Mouse (Mus musculus): ENCODE data around the gene Vwf. TPM values are rescaled to one million over a fixed set of nuclear protein-coding genes. Genes with fewer than 3 reads are reported as not detected.

The Vwf gene
- polyA plus RNA-seq, 1 experiment, result 64.0 TPM

GRCm38 (mm10) chr6:125726408-125726807 lies 179.8 kb downstream of the Vwf start:
- 76% methylated on average over 2 of the region's 2 CpGs for WGBS

DNA sequence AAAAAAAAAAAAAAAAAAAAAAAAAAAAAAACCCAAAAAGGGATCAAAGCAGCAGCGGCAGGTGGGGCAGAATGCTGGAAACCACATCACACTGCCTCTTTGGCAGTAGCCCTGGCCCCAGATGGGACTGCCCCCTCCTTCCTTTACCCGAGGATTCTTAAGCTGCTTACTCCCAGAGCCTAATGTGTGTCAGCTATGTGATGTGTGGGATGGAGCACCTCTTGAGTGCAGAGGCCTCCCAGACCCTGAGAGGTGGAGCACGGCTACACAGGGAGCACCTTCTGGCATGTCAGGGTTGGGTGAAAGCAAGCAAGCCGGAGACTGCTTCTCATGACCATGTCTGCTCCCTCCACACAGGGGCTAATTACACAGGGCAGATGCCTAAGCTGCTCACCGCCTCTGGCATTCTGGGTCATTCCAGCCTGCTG lies 180.9 kb downstream of the Vwf start:
- Histone ChIP-seq H3K27ac (ENCODE audit: insufficient read depth, low read depth, low read length) (no peak overlapping the region), H3K27me3 (ENCODE audit: control insufficient read depth, insufficient read depth, low read length) (no peaks in the 10 kb centered on the region), H3K36me3 (ENCODE audit: control insufficient read depth, insufficient read depth, low read length) (no peaks in the 10 kb centered on the region), H3K4me1 (ENCODE audit: control insufficient read depth, insufficient read depth, insufficient read length, low read length) (no peaks in the 10 kb centered on the region), H3K4me3 (ENCODE audit: low read depth, low read length) (no peak overlapping the region)
- TF ChIP-seq CTCF (IDR thresholded peaks at IDR 0.05; ENCODE audit: extremely low read depth, insufficient read length, insufficient replicate concordance, low read depth, low read length) (no peak), POLR2A (IDR thresholded peaks at IDR 0.05; ENCODE audit: low read depth, low read length) (no peak)
- WGBS, result 77% methylated on average over 5 of the region's 5 CpGs

More at GRCm38 (mm10) chr6:125726408-125726807, 179.8 kb downstream of the Vwf start:
- H3K36me3 ChIP-seq (ENCODE audit: control insufficient read depth, insufficient read depth, low read length), result no peaks in the 10 kb centered on the region
- TF ChIP-seq CTCF (IDR thresholded peaks at IDR 0.05; ENCODE audit: extremely low read depth, insufficient read length, insufficient replicate concordance, low read depth, low read length) (no peak), POLR2A (IDR thresholded peaks at IDR 0.05; ENCODE audit: low read depth, low read length) (no peak)
- no peak overlapping the region for H3K4me3 ChIP-seq (ENCODE audit: low read depth, low read length)
- no peak overlapping the region for H3K27ac ChIP-seq (ENCODE audit: insufficient read depth, low read depth, low read length)
- no peaks in the 10 kb centered on the region for H3K27me3 ChIP-seq (ENCODE audit: control insufficient read depth, insufficient read depth, low read length)
- H3K4me1 ChIP-seq (ENCODE audit: control insufficient read depth, insufficient read depth, insufficient read length, low read length), result no peaks in the 10 kb centered on the region

DNA sequence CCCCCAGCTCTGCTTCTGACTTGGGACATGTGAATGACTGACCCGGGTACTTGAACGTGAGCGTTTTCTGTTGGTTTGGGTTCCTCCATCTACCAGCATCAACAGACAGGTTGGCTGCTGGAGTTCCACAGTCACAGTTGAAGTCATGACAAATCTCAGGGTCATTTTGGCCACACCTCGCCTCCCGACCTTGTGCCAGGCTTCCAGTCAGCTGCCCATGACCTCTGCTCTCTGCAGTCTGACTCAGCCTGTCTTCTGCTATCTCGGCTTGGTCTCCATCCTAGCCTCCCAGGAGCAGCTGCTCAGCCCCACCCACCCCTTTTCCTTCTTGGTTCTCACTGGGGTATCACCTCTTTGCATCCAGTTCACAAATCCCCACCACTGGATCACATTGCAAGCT lies 182.9 kb downstream of the Vwf start:
- 71% methylated on average over 6 of the region's 6 CpGs for WGBS
- no peak for TF ChIP-seq CTCF (IDR thresholded peaks at IDR 0.05; ENCODE audit: extremely low read depth, insufficient read length, insufficient replicate concordance, low read depth, low read length)
- TF ChIP-seq POLR2A (IDR thresholded peaks at IDR 0.05; ENCODE audit: low read depth, low read length), result no peak
- Histone ChIP-seq H3K27me3 (ENCODE audit: control insufficient read depth, insufficient read depth, low read length) (no peaks in the 10 kb centered on the region), H3K36me3 (ENCODE audit: control insufficient read depth, insufficient read depth, low read length) (no peaks in the 10 kb centered on the region), H3K27ac (ENCODE audit: insufficient read depth, low read depth, low read length) (no peak overlapping the region), H3K4me3 (ENCODE audit: low read depth, low read length) (no peak overlapping the region), H3K4me1 (ENCODE audit: control insufficient read depth, insufficient read depth, insufficient read length, low read length) (no peaks in the 10 kb centered on the region)

DNA sequence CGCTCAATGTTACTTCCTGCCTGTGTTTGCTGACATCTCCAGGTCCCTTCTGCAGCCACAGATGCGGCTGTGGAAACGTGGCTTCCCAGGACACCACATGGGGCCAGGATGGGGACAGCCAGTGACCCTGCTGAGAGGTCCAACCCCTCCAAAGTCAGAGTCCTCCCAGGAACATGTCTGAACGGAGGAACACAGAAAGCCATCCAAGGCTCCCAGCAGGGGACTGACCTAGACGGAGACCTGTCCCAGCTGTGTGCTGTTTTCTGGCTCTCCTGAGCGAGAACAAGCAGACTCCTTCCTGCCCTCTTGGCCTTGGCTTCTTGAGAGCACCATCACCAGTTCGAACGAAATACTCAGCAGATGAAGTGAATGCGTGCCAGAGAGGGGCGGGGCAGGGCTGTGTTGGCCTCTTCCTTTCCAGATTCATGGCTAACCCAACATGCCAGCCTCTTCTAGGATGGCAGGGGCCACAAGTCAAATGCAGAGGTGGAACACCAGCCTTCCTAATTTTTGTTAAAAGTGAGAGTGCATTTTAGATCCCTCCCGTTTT lies 183.5 kb downstream of the Vwf start:
- Histone ChIP-seq H3K4me1 (ENCODE audit: control insufficient read depth, insufficient read depth, insufficient read length, low read length) (no peaks in the 10 kb centered on the region), H3K27me3 (ENCODE audit: control insufficient read depth, insufficient read depth, low read length) (no peaks in the 10 kb centered on the region), H3K27ac (ENCODE audit: insufficient read depth, low read depth, low read length) (no peak overlapping the region), H3K36me3 (ENCODE audit: control insufficient read depth, insufficient read depth, low read length) (no peaks in the 10 kb centered on the region), H3K4me3 (ENCODE audit: low read depth, low read length) (no peak overlapping the region)
- TF ChIP-seq POLR2A (IDR thresholded peaks at IDR 0.05; ENCODE audit: low read depth, low read length), result no peak
- no peak for TF ChIP-seq CTCF (IDR thresholded peaks at IDR 0.05; ENCODE audit: extremely low read depth, insufficient read length, insufficient replicate concordance, low read depth, low read length)
- 62% methylated on average over 11 of the region's 11 CpGs for WGBS

Other genes with a start within 250 kb of the Vwf start
- gene Ltbr, start 232.9 kb upstream of the Vwf start, polyA plus RNA-seq (2012; rRNA removed), result 122 and 167 TPM in 2 replicates
- gene Scnn1a, start 226.1 kb upstream of the Vwf start, polyA plus RNA-seq (2012; rRNA removed), result 11.7 and 11.9 TPM in 2 replicates
- 90.5 and 207 TPM in 2 replicates for gene Tnfrsf1a, start 197.4 kb upstream of the Vwf start, polyA plus RNA-seq (2012; rRNA removed)
- gene Plekhg6, start 166.0 kb upstream of the Vwf start, polyA plus RNA-seq (2012; rRNA removed), result 26.0 and 66.6 TPM in 2 replicates
- gene Cd9, start 52.0 kb upstream of the Vwf start, polyA plus RNA-seq (2012; rRNA removed), result 46.5 and 53.3 TPM in 2 replicates
- 0.08 and 0.66 TPM in 2 replicates for gene Ano2, start 143.6 kb downstream of the Vwf start, polyA plus RNA-seq (2012; rRNA removed)